In genomic region chr7:127104560-127105332, GRCm38 (mm10) we compare ENCODE assay signal across 8 mouse cellular contexts. TPM values are rescaled to one million over a fixed set of nuclear protein-coding genes. Genes with fewer than 3 reads are reported as not detected.
DNase-seq lines count a peak whose midpoint lies in the region; ATAC-seq and TF ChIP-seq lines count a peak whose summit lies in the region.

No protein-coding gene starts in this region.

- no peaks in the 10 kb centered on the region for H3K9me3 ChIP-seq in megakaryocyte, embryonic 14.5 days

- TF ChIP-seq CTCF in left cerebral cortex, adult 2 months (IDR thresholded peaks at IDR 0.05) = peak; percentile 87

- intact Hi-C loops in left cerebral cortex, adult 2 months (cut with DNase I) = loop anchor here (1.0 to 5.0 kb wide), 4 partner anchors 77 to 222 kb away; partner anchors contain the start of genes Asphd1, Maz, Pagr1a and Taok2

- H3K27ac ChIP-seq in left cerebral cortex, adult 2 months = no peak overlapping the region

- ATAC-seq in activated CD4-positive, CD25-positive, alpha-beta regulatory T cell, adult 4 months = peak; percentile 80
- ATAC-seq in common myeloid progenitor, adult 5-6 weeks (replicated peaks; ENCODE audit: low read depth, poor library complexity, severe bottlenecking) = peak; percentile 70

- peaks cover 62% of the 10 kb centered on the region for H3K4me1 ChIP-seq in megakaryocyte, embryonic 14.5 days

- H3K36me3 ChIP-seq in megakaryocyte, embryonic 14.5 days (replicated peaks; ENCODE audit: low read length) = no peaks in the 10 kb centered on the region

- H3K27me3 ChIP-seq in megakaryocyte, embryonic 14.5 days (replicated peaks) = peaks cover 18% of the 10 kb centered on the region

- peak; percentile 18 to 31 for DNase-seq in gastrocnemius, adult 8-10 months (ENCODE audit: low spot score in 2 of 2)
- peak; percentile 99 for DNase-seq in hindlimb bud, embryonic 11.5 days (ENCODE audit: extremely low spot score, low read depth, low spot score)
- DNase-seq in left cerebral cortex, adult 2 months (ENCODE audit: extremely low spot score in 1 of 2, low spot score in 2 of 2) = peak; percentile 71 to 75
- DNase-seq in right cerebral cortex, adult 2 months (ENCODE audit: low spot score in 2 of 2) = peak; percentile 81 to 85
- DNase-seq in yolk sac, embryonic 10.5 days (ENCODE audit: low spot score) = peak; percentile 87

- peak overlapping the region; percentile 35 for H3K4me3 ChIP-seq in left cerebral cortex, adult 2 months
- H3K4me3 ChIP-seq in megakaryocyte, embryonic 14.5 days (replicated peaks) = peak overlapping the region; percentile 84

RNA-seq across cellular contexts. Expression of gene AI467606, which starts 13.6 kb away (rescaled TPM):
- 100 to 1,000 TPM; 258 to 336 TPM for polyA plus RNA-seq in activated CD4-positive, CD25-positive, alpha-beta regulatory T cell, adult 4 months (2017; shearing (Covaris generic))
- 17.2 and 24.1 TPM in 2 replicates for total RNA-seq in common myeloid progenitor, adult 5-6 weeks (2017)
- under 1 TPM; 0.12 to 0.74 (median 0.25) TPM for total RNA-seq in gastrocnemius, adult 8-10 months (2022)
- 1 to 10 TPM; 1.2 TPM for total RNA-seq in left cerebral cortex, adult 2 months (2021)
- 71.8 and 93.9 TPM in 2 replicates for polyA plus RNA-seq in megakaryocyte, embryonic 14.5 days (2012; ENCODE audit: insufficient read depth, low replicate concordance)

RNA-seq across cellular contexts. Expression of gene Qprt, which starts 17.3 kb away (rescaled TPM):
- 10 to 100 TPM in 1 of 2 experiments, 1 to 10 TPM in 1; 9.2 to 11.7 TPM for polyA plus RNA-seq in activated CD4-positive, CD25-positive, alpha-beta regulatory T cell, adult 4 months (2017; shearing (Covaris generic))
- total RNA-seq in common myeloid progenitor, adult 5-6 weeks (2017) = 0.10 and 1.8 TPM in 2 replicates
- under 1 TPM in 3 of 4 experiments, not detected in 1; 0.18 to 0.29 (median 0.27) TPM for total RNA-seq in gastrocnemius, adult 8-10 months (2022)
- total RNA-seq in left cerebral cortex, adult 2 months (2021) = under 1 TPM; 0.28 to 0.32 TPM
- polyA plus RNA-seq in megakaryocyte, embryonic 14.5 days (2012; ENCODE audit: insufficient read depth, low replicate concordance) = not detected in 2 replicates

RNA-seq across cellular contexts. Expression of gene Zg16, which starts 17.6 kb away (rescaled TPM):
- polyA plus RNA-seq in activated CD4-positive, CD25-positive, alpha-beta regulatory T cell, adult 4 months (2017; shearing (Covaris generic)) = not detected
- total RNA-seq in common myeloid progenitor, adult 5-6 weeks (2017) = 22.6 and 31.2 TPM in 2 replicates
- not detected for total RNA-seq in gastrocnemius, adult 8-10 months (2022)
- not detected for total RNA-seq in left cerebral cortex, adult 2 months (2021)
- not detected in 2 replicates for polyA plus RNA-seq in megakaryocyte, embryonic 14.5 days (2012; ENCODE audit: insufficient read depth, low replicate concordance)

RNA-seq across cellular contexts. Expression of gene Spn, which starts 32.9 kb away (rescaled TPM):
- polyA plus RNA-seq in activated CD4-positive, CD25-positive, alpha-beta regulatory T cell, adult 4 months (2017; shearing (Covaris generic)) = 100 to 1,000 TPM; 157 to 159 TPM
- 278 and 335 TPM in 2 replicates for total RNA-seq in common myeloid progenitor, adult 5-6 weeks (2017)
- under 1 TPM in 3 of 4 experiments, not detected in 1; 0.07 to 0.13 (median 0.13) TPM for total RNA-seq in gastrocnemius, adult 8-10 months (2022)
- under 1 TPM; 0.18 to 0.23 TPM for total RNA-seq in left cerebral cortex, adult 2 months (2021)
- polyA plus RNA-seq in megakaryocyte, embryonic 14.5 days (2012; ENCODE audit: insufficient read depth, low replicate concordance) = 2.2 and 17.4 TPM in 2 replicates

Comparison
In these comparisons a context has a peak if more than half of its experiments do, and no peak if none do; other contexts are left out.
1. DNase-seq: peak in every context shown above with its lines; median percentile 99 in hindlimb bud, embryonic 11.5 days; 87 in yolk sac, embryonic 10.5 days; 83 in right cerebral cortex, adult 2 months; 73 in left cerebral cortex, adult 2 months; 24 in gastrocnemius, adult 8-10 months.
2. RNA of gene Zg16, which starts 17.6 kb away (total RNA-seq): 22.6 to 31.2 TPM in common myeloid progenitor, adult 5-6 weeks; not detected in gastrocnemius, adult 8-10 months and not detected in left cerebral cortex, adult 2 months; every median in the first group is over 10 times any median in the second.